Mouse (Mus musculus) adrenal gland, postnatal 0 days (tissue): ENCODE results near the gene Olfr933. TPM values are rescaled to one million over a fixed set of nuclear protein-coding genes. Genes with fewer than 3 reads are reported as not detected.

Experiments used
- polyA plus RNA-seq: library from polyadenylated mRNA; unstranded; fragments of >200 nt; fragmentation: Nextera tagmentation; extraction: Ambion mirVana; gene quantifications from 2 replicates; pipeline ENCODE4 v1.2.1, GENCODE M21; 2015

Olfr933 gene
- not detected in 2 replicates for polyA plus RNA-seq

DNA sequence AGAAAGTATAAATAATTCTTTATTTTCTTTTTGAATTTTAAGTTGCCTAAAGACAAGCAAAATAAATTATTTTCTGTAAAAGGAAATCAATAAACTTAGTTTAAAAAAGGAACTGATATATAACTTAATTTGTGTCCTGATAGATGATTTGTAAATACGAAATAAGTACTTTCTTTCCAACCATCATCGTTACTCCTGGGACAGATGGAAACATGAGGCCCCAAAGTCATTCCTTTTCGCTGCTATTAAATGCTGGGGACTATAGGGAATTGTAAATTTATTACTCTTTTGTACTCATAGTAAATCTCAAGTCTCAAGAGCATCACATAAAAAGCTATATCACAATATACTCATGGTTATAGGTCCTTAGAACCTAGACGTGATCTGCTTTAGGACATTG is at the start of gene Olfr933:
TSS of gene Olfr933 (plus strand) at position 301 of the 400 bp plus-strand sequence.

DNA sequence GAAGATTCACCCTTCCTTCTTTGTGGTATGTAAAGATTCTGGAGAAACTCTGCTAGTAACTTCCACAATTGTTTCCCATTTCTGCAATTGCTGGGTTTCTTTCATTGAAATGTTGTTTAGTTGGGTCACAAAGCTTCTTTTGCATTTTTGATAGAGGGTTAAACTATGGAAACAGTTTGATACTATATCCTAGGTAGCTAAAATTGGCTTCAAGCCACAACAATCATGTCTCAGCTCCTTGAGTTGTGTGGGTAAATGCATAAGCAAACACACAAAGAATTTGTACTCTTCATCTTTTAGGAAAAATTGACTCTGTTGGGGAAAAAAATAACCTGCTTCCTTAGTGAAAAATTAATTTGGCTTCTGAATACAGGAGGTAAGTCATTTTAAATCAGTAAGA is 42.6 kb upstream of the Olfr933 start, which contains the start of gene Olfr930:
TSS of gene Olfr930 (plus strand) at position 301 of the 400 bp plus-strand sequence.

DNA sequence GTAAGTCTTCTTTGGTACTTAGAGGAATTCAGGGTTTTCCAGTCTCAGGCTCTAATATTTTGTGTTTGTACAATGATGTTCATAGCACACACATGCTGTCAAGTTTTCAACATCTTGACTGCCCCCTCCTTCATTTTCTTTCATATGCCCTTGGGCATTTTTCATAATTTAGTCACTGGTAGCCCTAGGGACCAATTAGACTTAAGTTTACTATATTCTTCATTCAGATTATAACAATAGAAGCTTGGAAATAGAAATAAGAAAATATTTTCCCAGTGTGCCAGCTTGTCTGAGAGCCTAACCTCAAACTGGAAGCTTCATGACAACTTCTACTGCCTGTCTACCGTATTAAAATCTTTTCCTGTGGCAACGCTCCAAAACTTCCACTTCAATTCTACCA is 16.1 kb downstream of the Olfr933 start, which contains the start of gene Olfr934:
TSS of gene Olfr934 (minus strand) at position 101 of the 400 bp plus-strand sequence.

DNA sequence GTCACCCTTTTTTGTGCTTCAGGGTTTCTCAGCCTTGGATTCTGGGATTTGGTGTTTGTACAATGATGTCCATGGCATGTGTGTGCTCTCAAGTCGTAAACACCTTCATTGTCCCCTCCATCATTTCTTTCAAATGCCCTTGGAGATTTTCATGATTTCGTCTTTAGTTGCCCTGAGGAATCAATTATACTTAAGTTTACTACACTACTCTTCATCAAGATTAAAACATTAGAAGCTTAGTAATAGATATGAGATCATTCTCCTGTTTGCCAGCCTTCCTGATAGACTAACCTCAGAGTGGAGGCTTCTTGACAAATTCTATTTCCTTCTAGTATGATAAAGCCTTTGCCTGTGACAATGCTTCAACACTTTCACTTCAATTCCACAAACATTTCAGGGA is 27.5 kb downstream of the Olfr933 start, which contains the start of gene Olfr935:
TSS of gene Olfr935 (minus strand) at position 101 of the 400 bp plus-strand sequence.

DNA sequence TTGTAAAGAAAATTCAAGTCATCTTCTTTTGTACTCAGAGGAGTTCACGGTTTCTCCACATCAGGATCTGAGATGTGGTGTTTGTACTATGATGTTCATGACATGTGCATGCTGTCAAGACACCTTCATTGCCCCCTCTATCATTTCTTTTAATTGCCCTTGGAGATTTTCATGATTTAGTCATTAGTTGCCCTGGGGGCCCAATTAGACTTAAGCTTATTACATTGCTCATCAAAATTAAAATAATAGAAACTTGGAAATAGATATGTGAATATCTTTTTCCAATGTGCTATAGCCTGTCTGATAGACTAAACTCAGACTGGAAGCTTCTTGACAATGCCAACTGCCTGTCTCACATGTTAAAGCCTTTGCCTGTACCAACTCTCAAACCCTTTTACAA is 51.2 kb downstream of the Olfr933 start, which contains the start of gene Olfr146:
TSS of gene Olfr146 (minus strand) at position 101 of the 400 bp plus-strand sequence.

Other genes starting within 250 kb of the Olfr933 start
- 0.13 and 0.35 TPM in 2 replicates for gene Olfr920, start 220.0 kb upstream of the Olfr933 start, polyA plus RNA-seq
- not detected in 2 replicates for gene Olfr921, start 199.2 kb upstream of the Olfr933 start, polyA plus RNA-seq
- gene Olfr922, start 157.7 kb upstream of the Olfr933 start, polyA plus RNA-seq, result not detected in 2 replicates
- gene Olfr923, start 145.8 kb upstream of the Olfr933 start, polyA plus RNA-seq, result not detected in 2 replicates
- not detected in 2 replicates for gene Olfr924, start 127.9 kb upstream of the Olfr933 start, polyA plus RNA-seq
- gene Olfr26, start 117.3 kb upstream of the Olfr933 start, polyA plus RNA-seq, result not detected in 2 replicates
- not detected in 2 replicates for gene Olfr926, start 95.2 kb upstream of the Olfr933 start, polyA plus RNA-seq
- gene Olfr930, start 42.5 kb upstream of the Olfr933 start, polyA plus RNA-seq, result not detected in 2 replicates
- not detected in 2 replicates for gene Olfr934, start 16.0 kb downstream of the Olfr933 start, polyA plus RNA-seq
- not detected in 2 replicates for gene Olfr935, start 27.4 kb downstream of the Olfr933 start, polyA plus RNA-seq
- gene Olfr146, start 51.1 kb downstream of the Olfr933 start, polyA plus RNA-seq, result not detected in 2 replicates
- gene Olfr937, start 92.6 kb downstream of the Olfr933 start, polyA plus RNA-seq, result not detected in 2 replicates
- gene Olfr938, start 106.6 kb downstream of the Olfr933 start, polyA plus RNA-seq, result not detected in 2 replicates
- not detected in 2 replicates for gene Olfr27, start 155.8 kb downstream of the Olfr933 start, polyA plus RNA-seq
- gene Olfr943, start 194.0 kb downstream of the Olfr933 start, polyA plus RNA-seq, result not detected in 2 replicates
- gene Olfr944, start 229.6 kb downstream of the Olfr933 start, polyA plus RNA-seq, result not detected in 2 replicates